Mouse (Mus musculus) left cerebral cortex, postnatal 14 days (tissue): ENCODE measurements around the gene Tkt. TPM values are rescaled to one million over a fixed set of nuclear protein-coding genes. Genes with fewer than 3 reads are reported as not detected.
"Not testable (repeated sequence)": the region's sequence is repeated elsewhere in the genome, so short reads cannot be mapped to it uniquely, and the experiment has no call there.

ENCODE experiments used
- DNase-seq, 2 experiments: peaks; one replicate each; pipeline ENCODE4 v3.0.0; 2021 to 2022; ENCODE audit warnings: low spot score in 2 of 2, mixed read lengths in 1 of 2
- intact Hi-C: fragments of 180-260 bp; cut with DNase I; formaldehyde crosslinking; loops from one replicate; pipeline ENCODE4 v1.15.1; 2025
- total RNA-seq, 2 experiments: library from RNA; stranded (reverse); gene quantifications; 2 replicates each; pipeline ENCODE4 v1.2.3; 2021

The Tkt gene
- total RNA-seq, 2 experiments from 2014 or later, result 171 to 188 TPM

DNA sequence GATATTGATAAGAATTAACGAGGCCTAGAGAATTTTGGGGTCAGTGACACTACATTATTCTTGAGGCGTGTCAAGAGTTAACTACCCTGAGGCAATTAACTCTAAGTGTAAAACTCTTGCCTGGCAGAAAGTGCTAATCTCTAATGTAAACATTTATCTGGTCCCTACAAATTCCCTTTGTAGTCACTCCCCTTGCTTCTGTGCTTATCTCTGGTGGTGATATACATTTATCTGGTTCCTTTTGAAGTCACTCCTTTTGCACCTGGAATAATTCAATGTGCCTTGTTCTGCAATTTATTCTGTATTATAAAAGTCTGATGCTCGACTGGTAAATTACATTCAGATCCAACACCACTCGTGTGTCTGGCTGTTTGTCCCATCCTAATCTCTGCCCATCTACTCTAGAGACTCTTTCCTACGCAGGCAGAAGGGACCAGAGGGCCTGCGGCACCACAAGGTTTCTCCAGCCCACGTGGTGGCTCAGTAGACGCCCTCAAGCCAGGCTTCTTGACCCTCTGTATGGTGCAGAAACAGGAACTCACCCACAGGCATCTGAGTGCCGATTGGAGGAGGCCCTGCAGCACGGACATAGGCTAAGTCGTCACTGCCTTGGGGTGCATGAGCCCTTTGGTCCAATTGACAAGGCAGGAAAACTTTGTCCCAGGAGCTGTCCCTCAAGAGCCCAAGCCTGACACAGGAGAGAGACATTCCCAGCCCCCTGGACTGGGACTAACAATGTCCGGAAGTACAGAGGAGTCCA is 29.3 kb downstream of the Tkt start:
- DNase-seq, intact Hi-C loops: not testable (repeated sequence)

DNA sequence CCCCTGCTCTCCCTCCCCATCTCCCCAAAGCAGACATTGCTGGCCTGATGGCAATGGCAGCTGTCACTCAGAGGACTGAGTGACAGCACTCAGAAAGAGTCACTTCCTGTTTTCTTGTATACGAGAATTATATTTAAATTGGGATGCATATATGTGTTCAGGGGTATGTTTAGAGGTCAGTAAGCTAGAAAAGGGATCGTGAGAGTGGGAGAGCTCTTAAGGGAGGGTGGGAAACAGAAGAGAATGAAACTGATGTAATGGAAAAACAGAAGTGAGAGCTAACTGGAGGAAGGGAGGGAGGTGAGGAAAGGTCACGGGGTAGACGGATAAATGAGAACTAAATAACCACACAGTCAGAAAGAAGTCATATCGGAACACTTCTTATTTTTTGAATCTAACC is 31.0 kb downstream of the Tkt start:
- intact Hi-C loops, result no loop called here
- DNase-seq, result no peak

DNA sequence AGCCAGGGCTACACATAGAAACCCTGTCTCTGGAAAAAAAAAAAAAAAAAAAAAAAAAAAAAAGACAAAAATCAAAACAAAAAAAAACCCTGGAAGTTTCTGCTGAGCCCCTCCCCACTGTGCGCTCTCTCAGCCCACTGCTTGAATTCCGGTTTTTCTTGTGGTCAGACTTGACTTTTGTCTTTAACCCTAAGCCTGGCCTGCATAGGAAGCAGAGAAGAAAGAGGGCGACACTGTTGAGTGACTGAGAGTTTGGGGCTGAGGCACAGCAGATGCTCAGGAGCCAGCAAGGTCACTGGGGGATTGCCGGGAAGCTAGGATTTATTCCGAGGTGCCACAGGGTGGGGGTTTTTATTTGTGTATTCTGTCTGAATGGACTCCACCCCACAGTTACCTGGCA is 31.7 kb downstream of the Tkt start:
- intact Hi-C loops, result no loop called here
- no peak for DNase-seq

DNA sequence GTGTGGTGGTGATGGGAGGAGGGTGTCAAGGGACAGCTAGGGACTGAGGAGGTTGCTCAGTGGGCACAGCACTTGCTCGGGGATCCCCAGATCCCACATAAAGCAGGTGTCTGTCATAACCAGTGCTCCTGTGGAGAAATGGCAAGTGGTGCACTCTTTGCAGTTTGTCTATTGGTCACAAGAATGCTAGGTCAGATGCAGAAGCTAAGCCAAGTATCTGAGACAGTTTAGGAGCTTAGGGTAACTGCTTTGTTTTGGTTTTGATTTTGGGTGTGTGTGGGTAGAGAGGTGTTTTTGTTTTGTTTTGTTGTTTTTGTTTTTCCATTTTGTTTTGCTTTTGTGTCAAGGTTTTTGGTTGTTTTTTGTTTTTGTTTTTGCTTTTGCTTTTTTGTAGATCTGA is 33.1 kb downstream of the Tkt start:
- no peak for DNase-seq
- intact Hi-C loops, result no loop called here

DNA sequence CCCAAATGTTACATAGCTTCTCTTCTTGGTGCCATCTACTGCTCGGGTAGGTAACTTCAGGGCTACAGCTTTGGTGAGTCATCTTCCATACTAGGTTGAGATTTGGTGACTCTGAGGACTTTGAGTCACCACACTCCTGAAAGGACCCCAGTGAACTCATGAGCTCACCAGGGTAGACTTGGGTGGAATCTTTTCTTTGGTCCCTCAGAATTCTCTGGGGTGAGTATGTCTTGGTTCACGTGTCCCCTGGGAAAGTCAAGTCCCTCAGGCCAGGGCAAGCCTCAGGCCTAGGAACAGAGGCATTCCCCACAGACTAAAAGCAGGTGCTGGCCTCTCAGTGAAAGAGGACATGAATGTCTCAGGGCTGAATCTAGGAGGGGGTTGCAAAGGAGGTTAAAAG is 35.9 kb downstream of the Tkt start:
- DNase-seq, result no peak

DNA sequence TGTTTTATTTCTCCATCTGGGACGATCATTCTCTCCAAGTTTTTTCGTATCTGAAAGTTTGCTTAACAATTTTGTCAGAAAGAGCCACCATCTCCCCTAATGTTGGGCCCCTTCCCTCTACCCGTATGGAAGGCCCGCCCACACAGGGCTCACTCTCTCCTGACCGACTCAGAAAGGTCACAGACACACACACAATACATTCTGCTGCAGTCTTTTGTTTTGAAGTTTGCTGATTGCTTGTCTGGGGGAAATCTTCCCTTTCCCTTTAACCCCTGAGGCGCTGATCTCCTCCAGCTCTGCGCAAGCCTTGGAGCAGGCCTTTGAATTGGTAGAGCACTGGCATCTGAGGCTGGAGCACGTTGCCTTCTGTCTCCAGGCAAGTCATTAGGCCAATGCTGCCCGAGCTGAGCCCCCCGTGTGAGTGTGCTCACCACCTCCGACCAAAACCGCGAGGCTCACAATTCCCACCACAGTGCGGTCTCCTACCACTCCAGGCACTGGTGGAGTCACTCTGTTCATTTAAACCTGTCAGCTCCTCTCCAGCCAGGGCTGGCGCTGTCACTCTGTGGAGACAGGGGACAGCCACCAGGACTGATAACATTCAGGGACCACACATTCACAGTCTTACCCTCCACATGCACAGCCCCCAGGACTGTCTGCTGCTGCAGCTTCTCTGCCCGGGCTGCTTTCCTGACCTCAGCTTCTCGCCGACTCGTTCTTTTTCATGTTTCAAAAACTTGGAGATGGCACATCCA is 36.5 kb downstream of the Tkt start:
- intact Hi-C loops, result no loop called here
- DNase-seq, result no peak

More for the DNA sequence above, 35.9 kb downstream of the Tkt start:
- intact Hi-C loops, result no loop called here

DNA sequence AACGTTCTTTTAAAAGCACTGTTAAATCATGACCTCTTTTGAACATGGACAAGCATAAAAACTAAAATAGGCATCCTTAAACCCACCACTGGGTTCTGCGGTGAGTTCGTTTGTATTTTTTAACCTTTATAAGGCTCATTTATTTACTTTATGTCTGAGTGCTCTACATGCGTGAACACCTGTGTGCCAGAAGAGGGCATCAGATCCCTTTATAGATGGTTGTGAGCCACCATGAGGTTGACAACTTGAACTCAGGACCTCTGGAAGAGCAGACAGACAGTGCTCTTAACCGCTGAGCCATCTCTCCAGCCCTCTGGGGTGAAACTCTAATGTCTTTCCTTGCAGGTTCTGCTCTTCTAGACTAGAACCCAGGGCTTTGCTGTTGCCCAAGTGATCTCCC is 37.2 kb downstream of the Tkt start:
- intact Hi-C loops, result no loop called here
- no peak for DNase-seq

DNA sequence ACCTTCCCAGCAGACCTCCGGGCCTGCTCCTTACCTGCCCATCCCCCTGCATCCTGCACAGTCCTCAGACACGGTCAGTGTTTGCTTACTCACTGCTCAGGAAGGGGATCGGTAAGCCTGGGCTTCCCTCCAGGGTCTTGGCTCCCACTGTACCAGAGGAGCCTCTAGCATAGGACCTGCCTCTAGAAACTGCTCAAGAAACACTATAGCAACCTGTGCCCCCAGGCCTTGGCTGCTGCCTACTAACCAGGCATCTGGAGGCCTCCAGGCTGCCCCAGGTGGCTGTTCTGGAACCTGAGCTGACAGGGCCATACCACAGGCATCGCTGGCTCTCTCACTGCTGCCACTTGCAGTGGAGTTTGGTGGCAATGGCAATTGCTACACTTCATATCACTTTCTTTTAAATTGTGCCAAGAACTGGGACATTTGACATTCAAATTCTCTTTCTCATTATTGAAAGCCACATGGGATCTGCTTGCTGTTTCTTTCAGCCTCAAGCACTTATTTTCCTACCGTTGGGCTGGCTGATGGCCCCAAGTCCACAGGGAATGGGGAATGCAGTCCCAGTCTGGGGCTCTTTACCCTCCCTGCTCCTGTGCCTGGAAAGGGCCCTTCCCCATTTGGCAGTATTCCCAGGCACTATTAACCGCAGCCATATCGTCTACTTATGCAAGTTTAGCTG is 38.8 kb downstream of the Tkt start:
- no peak for DNase-seq
- intact Hi-C loops, result no loop called here

DNA sequence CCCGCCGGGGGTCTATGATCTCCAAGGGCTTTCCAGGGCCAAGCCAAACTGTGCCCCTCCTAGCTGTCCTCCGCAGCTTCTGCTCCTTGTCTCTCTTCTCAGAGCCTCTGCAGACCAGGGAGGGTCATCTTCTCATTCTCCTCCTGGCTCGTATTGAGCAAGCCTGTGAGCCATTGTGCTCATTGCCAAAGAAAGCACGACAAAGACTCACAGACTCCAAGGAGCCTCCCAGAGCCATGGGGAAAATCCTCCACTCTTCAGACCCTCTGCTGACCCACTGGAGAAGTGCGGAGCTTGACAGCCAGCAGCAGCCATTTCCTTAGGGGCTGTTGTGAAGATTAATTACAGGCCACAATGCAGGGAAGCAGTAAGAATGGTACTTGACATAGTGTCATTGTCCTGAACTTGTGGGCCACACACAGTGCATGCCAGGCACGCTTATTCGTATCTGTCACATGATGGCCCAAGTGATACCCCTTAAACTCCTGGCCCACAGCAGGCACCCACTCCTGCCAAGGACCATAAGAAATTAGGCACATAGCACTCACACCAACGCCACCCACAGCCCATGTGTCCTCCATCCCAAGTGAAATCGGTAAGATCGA is 42.0 kb downstream of the Tkt start:
- DNase-seq, result no peak
- intact Hi-C loops, result loop anchor here (5.0 kb wide), 3 partner anchors 37 to 277 kb away; partner anchors contain the start of genes Prkcd and Rft1

DNA sequence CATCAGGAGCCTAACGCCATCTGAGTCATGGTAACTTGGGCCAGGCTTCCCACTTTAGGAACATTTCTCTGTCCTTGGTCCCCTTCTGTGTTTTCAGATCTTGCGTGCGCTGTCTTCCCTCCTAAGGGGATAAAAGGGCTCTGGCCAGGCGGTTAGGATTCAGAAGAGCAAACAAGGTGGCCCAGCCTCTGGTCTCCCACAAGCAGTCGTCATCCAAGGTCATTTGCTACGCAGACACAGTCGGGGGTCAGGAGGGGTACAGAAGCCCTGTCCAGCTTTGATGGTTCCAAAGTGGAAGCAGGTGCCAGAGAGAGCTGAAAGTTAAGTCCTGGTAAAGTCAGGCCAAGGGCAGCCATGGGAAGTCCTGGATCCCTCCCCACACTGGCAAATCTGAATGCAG is 42.8 kb downstream of the Tkt start:
- intact Hi-C loops, result loop anchor here (1.0 to 5.0 kb wide), 4 partner anchors 36 to 276 kb away; partner anchors contain the start of genes Prkcd and Rft1
- no peak for DNase-seq

DNA sequence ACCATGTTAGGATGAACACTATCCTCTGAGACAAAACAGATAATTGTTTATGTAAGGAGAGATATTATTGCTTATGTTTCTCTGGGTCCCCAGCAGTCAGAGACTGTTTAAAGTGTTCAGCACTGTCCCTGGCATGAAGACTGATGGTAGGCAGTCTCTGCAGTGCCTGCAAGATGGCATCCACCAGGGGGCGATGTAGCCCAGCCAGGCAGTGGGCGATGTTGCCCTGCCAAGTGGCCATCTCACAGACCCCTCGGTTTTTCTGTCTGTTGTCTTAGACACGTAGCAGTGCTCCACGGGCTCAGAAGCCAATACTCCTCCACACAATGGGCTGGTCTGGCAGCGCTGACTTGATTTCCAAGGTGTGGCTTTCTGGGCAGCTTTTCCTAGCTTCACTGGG is 43.3 kb downstream of the Tkt start:
- intact Hi-C loops, result loop anchor here (1.0 to 5.0 kb wide), 4 partner anchors 36 to 276 kb away; partner anchors contain the start of genes Prkcd and Rft1

DNA sequence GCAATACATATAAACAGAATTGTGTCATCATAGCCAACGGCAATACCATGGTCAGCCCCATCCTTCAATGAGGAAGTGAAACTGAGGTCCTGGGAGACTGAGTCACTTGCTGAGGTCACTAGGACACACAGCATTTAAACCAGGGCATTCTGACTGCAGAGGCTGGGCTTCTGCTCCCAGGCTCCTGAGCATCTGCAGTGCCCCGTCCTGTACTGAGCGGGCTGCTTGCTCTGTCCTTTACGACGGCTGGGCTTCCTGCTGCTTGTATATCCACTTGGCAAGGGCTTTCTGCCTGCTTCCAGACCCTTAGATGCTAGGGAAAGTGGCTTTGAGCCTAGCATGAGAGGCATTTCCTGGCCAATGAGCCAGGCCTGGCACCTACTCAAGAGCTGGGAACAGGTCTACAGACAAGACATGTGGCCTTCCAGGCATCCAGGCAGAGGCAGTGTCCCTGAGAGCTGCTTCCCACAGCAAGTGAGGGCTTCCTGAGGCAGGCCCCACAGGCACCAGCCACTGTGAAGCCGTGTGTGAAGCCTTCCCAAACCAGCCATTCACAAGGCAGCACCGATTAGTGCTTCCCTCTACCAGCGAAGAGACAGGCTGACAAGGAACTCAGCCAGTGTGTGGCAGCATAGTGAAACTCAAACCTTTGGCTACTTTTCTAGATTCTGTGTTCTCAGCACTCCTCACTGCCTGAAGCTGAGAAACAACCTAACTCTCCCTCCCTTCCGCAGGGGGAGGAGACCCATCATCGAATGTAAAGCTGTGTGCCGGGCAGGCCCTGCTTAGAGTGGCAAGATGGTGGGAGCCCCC is 45.3 kb downstream of the Tkt start:
- DNase-seq, result peak; percentile 51 to 64
- intact Hi-C loops, result loop anchor here (5.0 kb wide), 3 partner anchors 34 to 274 kb away; partner anchors contain the start of genes Prkcd and Rft1

More for the DNA sequence above, 43.3 kb downstream of the Tkt start:
- DNase-seq, result peak; percentile 80 to 85

DNA sequence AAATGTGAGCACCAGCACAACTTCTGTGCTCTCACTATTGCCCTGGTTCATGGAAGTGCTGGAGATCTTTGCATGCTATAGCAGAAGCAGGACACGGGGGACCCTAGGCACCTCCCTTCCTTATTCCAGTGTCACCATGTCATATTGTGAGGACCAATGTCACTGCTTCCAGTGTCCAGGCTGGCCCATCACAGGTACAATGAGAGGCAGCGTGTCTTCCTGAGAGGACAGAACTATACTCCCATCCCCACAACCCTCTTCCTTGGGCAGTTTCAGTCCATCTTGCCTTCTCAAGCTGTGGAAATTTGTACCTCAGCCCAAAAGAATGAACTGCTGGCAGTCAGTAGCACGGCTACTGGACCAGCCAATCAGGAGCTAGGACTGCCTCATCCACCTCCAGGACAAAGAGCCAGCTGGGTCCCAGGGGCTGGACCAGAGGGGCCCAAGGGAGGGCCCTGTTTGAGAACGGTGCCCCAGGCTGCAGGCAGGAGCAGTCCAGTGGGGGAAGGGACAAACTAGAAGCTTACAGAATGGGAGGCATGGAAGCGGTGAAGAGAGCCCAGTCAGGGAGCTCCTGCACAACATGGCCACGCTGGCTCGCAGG is 46.0 kb downstream of the Tkt start:
- intact Hi-C loops, result loop anchor here (5.0 kb wide), 3 partner anchors 33 to 273 kb away; partner anchors contain the start of genes Prkcd and Rft1

DNA sequence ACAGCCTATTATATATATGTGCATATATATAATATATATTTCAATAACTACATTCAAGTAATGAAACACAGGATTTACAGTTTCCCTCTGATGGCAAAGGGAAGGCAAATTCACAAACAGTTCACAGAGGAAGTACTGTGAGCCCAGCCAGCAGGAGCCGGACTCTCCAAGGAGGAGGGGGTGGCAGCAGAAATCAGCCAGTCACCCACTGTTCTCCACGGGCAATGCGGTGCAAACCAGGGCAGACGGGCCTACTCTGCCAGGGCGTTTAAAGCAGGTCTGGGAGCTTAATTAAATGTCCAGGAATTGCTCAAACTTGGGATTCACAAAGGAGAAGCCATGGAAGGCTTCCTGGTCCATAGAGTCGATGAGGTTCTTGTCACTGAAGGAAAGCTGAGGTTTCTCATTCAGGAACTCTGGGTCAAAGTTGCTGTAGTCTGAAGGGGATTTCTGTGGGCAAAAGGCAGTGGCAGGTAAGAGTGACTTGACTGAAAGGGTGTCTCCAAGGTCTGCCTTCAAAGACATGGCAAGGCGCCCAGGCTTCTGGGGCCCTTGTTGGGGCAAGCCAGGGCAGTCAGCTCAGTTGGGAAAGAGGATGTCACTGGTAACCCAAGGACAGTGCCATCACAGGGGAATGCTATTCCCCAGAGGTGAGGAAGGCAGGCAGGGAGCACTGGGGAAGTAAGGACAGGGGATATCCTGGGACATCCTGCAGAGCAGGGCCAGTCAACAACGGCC is 47.6 kb downstream of the Tkt start:
- intact Hi-C loops, result no loop called here
- DNase-seq, result peak; percentile 27 to 51

More for the DNA sequence above, 46.0 kb downstream of the Tkt start:
- peak in 1 of 2 experiments; percentile 23 for DNase-seq

DNA sequence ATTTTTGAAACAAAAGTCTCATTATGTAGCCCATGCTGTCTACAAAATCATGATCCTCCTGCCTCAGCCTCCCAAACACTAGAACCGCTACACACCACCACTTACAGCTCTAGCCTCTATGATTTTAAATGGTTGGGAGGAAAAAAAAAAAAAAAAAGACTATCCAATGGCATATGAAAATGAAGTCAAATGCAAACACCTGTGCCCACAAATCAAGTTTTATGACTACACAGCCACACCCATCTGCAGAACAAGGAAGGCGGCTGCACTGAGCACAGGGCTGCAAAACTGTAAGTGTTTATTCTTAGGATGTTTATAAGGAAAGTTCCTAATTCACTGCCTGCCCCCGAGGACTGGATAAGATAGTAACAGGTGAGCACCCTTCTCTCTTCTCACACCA is 48.2 kb downstream of the Tkt start:
- no peak for DNase-seq
- intact Hi-C loops, result no loop called here

DNA sequence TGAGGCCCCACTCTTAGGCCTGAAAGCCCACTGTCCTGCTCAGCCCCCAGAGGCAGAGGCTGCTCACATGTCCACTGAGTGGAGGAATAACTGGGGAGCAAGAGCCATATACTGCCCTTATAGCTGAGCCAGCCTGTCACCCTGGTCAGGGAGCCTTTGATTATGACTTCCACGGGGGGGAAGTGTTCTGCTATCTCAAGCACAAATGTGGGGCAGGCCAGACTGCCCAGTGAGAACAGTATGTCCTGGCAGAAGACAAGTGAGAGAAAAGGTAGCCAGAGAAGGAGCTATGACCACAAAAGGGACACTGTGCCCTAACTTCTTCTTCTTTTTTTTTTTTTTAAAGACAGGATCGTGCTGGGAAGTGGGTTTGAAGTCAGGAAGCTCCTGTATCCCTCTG is 49.0 kb downstream of the Tkt start:
- intact Hi-C loops, result no loop called here

DNA sequence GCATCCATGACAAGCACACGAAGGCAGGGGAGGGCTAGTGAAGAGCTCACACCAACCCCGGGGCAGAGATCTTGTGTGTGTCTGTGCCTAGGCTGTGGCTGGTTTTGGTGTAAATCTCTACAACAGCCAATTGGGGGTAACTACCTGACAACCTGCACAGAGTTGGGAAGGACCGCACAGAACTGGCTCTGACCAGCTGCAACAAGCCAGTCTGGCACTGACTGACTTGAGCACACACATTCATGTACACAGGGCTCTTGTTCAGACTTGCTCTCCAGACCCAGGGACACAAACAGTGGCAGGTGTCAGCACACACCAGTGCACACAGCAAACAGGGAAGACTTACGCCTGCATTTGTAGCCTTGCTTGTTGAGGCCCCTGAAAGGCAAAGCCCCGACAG is 58.7 kb downstream of the Tkt start:
- intact Hi-C loops, result no loop called here
- DNase-seq, result no peak

More for the DNA sequence above, 49.0 kb downstream of the Tkt start:
- DNase-seq, result no peak

DNA sequence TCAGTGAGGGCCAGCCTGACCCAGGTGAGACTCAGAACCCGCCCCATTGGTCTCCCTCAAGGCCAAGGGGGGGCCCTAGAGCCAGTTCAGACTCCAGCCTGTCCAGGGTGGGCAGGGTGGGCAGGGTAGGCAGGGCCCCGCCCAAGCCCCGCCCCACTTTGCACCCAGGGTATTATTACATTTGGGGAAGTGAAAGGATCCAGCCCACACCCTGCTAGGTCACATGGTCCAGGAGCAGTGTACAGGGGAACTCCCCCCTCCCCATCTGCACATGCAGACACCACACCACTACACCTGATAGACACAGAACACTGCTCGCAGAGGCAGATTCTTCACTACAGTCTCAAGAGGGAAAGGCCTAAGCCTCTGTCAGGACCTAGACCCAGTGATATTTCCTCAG is 59.5 kb downstream of the Tkt start:
- intact Hi-C loops, result no loop called here
- no peak for DNase-seq
